Mouse (Mus musculus): ENCODE results near the gene Vmn1r33. TPM values are rescaled to one million over a fixed set of nuclear protein-coding genes. Genes with fewer than 3 reads are reported as not detected.
"Not testable (repeated sequence)": the region's sequence is repeated elsewhere in the genome, so short reads cannot be mapped to it uniquely, and the experiment has no call there.

Gene Vmn1r33
- polyA plus RNA-seq (2015; fragmentation: Nextera tagmentation; extraction: Ambion mirVana), result not detected in 2 replicates

DNA sequence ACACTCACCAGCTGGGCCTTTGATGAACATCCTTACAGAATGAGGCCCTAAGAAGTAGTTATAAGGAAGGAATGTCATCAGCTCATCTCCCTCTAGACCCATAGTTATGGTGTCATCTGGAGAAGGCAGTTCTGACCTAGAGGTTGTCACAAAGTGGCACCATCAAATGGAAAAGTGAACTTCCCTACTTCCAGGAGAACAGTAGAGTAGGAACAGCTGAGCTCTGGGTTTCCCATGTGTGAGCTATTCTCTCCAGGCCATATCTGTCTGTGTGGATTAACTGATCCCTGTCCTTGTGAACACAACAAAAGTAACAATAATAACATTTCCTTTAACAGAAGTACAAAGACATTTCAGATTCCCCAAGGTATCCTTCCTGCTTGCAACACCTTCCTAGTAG lies at the start of gene Vmn1r33:
Vmn1r33 (minus strand) TSS at position 101 of the 400 bp plus-strand sequence.
- not testable (repeated sequence) for H3K9ac ChIP-seq (ENCODE audit: low read depth, low read length); H3K4me3 ChIP-seq (ENCODE audit: low read depth, low read length); H3K9me3 ChIP-seq (ENCODE audit: control insufficient read depth); H3K4me1 ChIP-seq (replicated peaks; ENCODE audit: control insufficient read depth, insufficient read depth, low read length); H3K27me3 ChIP-seq (replicated peaks; ENCODE audit: control insufficient read depth, insufficient read depth, low read length); H3K4me2 ChIP-seq (replicated peaks; ENCODE audit: low read depth); H3K27ac ChIP-seq (ENCODE audit: low read depth, low read length); ATAC-seq; H3K36me3 ChIP-seq (ENCODE audit: control insufficient read depth, insufficient read depth)

DNA sequence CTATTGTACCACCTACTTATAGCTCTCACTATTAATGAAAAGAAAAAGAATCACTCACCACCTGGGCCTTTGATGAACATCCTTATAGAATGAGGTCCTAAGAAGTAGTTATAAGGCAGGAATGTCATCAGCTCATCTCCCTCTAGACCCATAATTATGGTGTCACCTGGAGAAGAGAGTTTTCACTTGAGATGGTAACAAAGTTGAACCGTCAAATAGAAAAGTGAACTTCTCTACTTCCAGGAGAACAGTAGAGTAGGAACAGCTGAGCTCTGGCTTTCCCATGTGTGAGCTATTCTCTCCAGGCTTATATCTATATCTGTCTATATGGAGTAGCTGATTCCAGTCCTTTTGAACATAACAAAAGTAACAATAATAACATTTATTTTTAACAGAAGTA lies 25.7 kb upstream of the Vmn1r33 start, which contains the start of gene Vmn1r34:
Vmn1r34 (minus strand) TSS at position 101 of the 400 bp plus-strand sequence.
- Histone ChIP-seq H3K27me3 (replicated peaks; ENCODE audit: control insufficient read depth, insufficient read depth, low read length) (no peaks in the 10 kb centered on the region), H3K4me2 (replicated peaks; ENCODE audit: low read depth) (no peak within 1 kb of the TSS), H3K4me1 (replicated peaks; ENCODE audit: control insufficient read depth, insufficient read depth, low read length) (no peaks in the 10 kb centered on the region), H3K36me3 (ENCODE audit: control insufficient read depth, insufficient read depth) (no peaks in the 10 kb centered on the region), H3K4me3 (ENCODE audit: low read depth, low read length) (no peak within 1 kb of the TSS), H3K27ac (ENCODE audit: low read depth, low read length) (no peak within 1 kb of the TSS), H3K9me3 (ENCODE audit: control insufficient read depth) (no peaks in the 10 kb centered on the region), H3K9ac (ENCODE audit: low read depth, low read length) (no peak within 1 kb of the TSS)
- 83% methylated on average over 1 of the region's 1 CpGs for WGBS
- TF ChIP-seq CTCF (IDR thresholded peaks at IDR 0.05; ENCODE audit: low read depth), result no peak
- ATAC-seq, result no peak

DNA sequence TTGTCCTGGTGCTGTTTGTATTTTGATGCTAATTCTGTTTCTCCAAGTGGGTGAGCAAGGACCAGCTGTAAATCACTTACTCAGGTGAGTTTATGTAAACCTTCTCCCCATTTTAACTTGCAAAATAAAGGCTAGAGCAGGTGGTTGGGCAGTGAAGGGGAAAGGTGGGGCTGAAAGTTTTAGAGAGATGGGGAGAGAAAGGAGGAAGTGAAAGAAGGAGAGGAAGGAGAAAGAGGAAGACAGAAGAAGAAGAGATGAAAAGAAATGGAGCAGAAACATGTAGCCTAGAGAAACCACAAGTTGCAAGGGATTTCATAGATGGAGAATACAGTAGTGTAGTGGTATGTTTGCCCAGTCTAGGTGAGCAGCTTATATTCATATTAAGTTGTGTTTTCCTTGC lies 22.3 kb downstream of the Vmn1r33 start:
- Histone ChIP-seq H3K9me3 (ENCODE audit: control insufficient read depth) (no peaks in the 10 kb centered on the region), H3K4me2 (replicated peaks; ENCODE audit: low read depth) (no peak overlapping the region), H3K27ac (ENCODE audit: low read depth, low read length) (no peak overlapping the region), H3K9ac (ENCODE audit: low read depth, low read length) (no peak overlapping the region), H3K4me3 (ENCODE audit: low read depth, low read length) (no peak overlapping the region), H3K36me3 (ENCODE audit: control insufficient read depth, insufficient read depth) (no peaks in the 10 kb centered on the region), H3K4me1 (replicated peaks; ENCODE audit: control insufficient read depth, insufficient read depth, low read length) (no peaks in the 10 kb centered on the region), H3K27me3 (replicated peaks; ENCODE audit: control insufficient read depth, insufficient read depth, low read length) (no peaks in the 10 kb centered on the region)
- no peak for ATAC-seq
- no peak for TF ChIP-seq CTCF (IDR thresholded peaks at IDR 0.05; ENCODE audit: low read depth)

Other genes with a start within 250 kb of the Vmn1r33 start
- 30.5 and 36.4 TPM in 2 replicates for gene Mad2l1, start 82.9 kb downstream of the Vmn1r33 start, polyA plus RNA-seq (2015; fragmentation: Nextera tagmentation; extraction: Ambion mirVana)
- not detected in 2 replicates for gene Vmn1r32, start 58.2 kb downstream of the Vmn1r33 start, polyA plus RNA-seq (2015; fragmentation: Nextera tagmentation; extraction: Ambion mirVana)
- not detected in 2 replicates for gene Vmn1r34, start 25.6 kb upstream of the Vmn1r33 start, polyA plus RNA-seq (2015; fragmentation: Nextera tagmentation; extraction: Ambion mirVana)
- not detected in 2 replicates for gene Vmn1r35, start 67.6 kb upstream of the Vmn1r33 start, polyA plus RNA-seq (2015; fragmentation: Nextera tagmentation; extraction: Ambion mirVana)
- not detected in 2 replicates for gene Vmn1r36, start 100.9 kb upstream of the Vmn1r33 start, polyA plus RNA-seq (2015; fragmentation: Nextera tagmentation; extraction: Ambion mirVana)
- gene Vmn1r37, start 111.1 kb upstream of the Vmn1r33 start, polyA plus RNA-seq (2015; fragmentation: Nextera tagmentation; extraction: Ambion mirVana), result not detected in 2 replicates
- not detected in 2 replicates for gene Vmn1r38, start 164.3 kb upstream of the Vmn1r33 start, polyA plus RNA-seq (2015; fragmentation: Nextera tagmentation; extraction: Ambion mirVana)
- not detected in 2 replicates for gene Vmn1r39, start 192.3 kb upstream of the Vmn1r33 start, polyA plus RNA-seq (2015; fragmentation: Nextera tagmentation; extraction: Ambion mirVana)